Mouse (Mus musculus) left cerebral cortex, adult 8-10 months (tissue): ENCODE data around the gene Brsk2. TPM values are rescaled to one million over a fixed set of nuclear protein-coding genes. Genes with fewer than 3 reads are reported as not detected.

Experiments
- DNase-seq, 2 experiments: peaks; one replicate each; pipeline ENCODE4 v3.0.0; 2022; ENCODE audit warnings: low spot score in 2 of 2
- total RNA-seq, 4 experiments: library from RNA; stranded (reverse); gene quantifications; 2 replicates each; pipeline ENCODE4 v1.2.4; 2022

Brsk2 gene
- total RNA-seq, 4 experiments from 2014 or later = 190 to 209 (median 202) TPM

- DNase-seq = peak in 1 of 2 experiments; percentile 73
Measured at GRCm38 (mm10) chr7:141955565-141956173, 6.1 kb downstream of the Brsk2 start.

GRCm38 (mm10) chr7:141956174-141956566, 6.6 kb downstream of the Brsk2 start:
- DNase-seq = no peak

- DNase-seq = no peak
Measured at GRCm38 (mm10) chr7:141957524-141958051, 8.0 kb downstream of the Brsk2 start.

- no peak for DNase-seq
Measured at GRCm38 (mm10) chr7:141958211-141958610, 8.7 kb downstream of the Brsk2 start.

- no peak for DNase-seq
Measured at GRCm38 (mm10) chr7:141959133-141959532, 9.6 kb downstream of the Brsk2 start.

- no peak for DNase-seq
Measured at GRCm38 (mm10) chr7:141960926-141961325, 11.4 kb downstream of the Brsk2 start.

GRCm38 (mm10) chr7:141961491-141961890, 11.9 kb downstream of the Brsk2 start:
- peak in 1 of 2 experiments; percentile 70 for DNase-seq

- no peak for DNase-seq
Measured at GRCm38 (mm10) chr7:141962521-141962920, 13.0 kb downstream of the Brsk2 start.

GRCm38 (mm10) chr7:141966281-141966680, 16.7 kb downstream of the Brsk2 start:
- DNase-seq = no peak

- peak in 1 of 2 experiments; percentile 60 for DNase-seq
Measured at GRCm38 (mm10) chr7:141972831-141973619, 23.5 kb downstream of the Brsk2 start.

- DNase-seq = no peak
Measured at GRCm38 (mm10) chr7:141978003-141978402, 28.5 kb downstream of the Brsk2 start.

- no peak for DNase-seq
Measured at GRCm38 (mm10) chr7:141979247-141979646, 29.7 kb downstream of the Brsk2 start.

GRCm38 (mm10) chr7:141981237-141981636, 31.7 kb downstream of the Brsk2 start:
- no peak for DNase-seq

- DNase-seq = no peak
Measured at GRCm38 (mm10) chr7:141988314-141988806, 38.8 kb downstream of the Brsk2 start.

GRCm38 (mm10) chr7:141991183-141991582, 41.6 kb downstream of the Brsk2 start:
- DNase-seq = no peak

GRCm38 (mm10) chr7:141994121-141994520, 44.6 kb downstream of the Brsk2 start:
- no peak for DNase-seq

- no peak for DNase-seq
Measured at GRCm38 (mm10) chr7:142000661-142001060, 51.1 kb downstream of the Brsk2 start.

- DNase-seq = no peak
Measured at GRCm38 (mm10) chr7:142001597-142002340, 52.2 kb downstream of the Brsk2 start.

- no peak for DNase-seq
Measured at GRCm38 (mm10) chr7:142016562-142016961, 67.0 kb downstream of the Brsk2 start.

- no peak for DNase-seq
Measured at GRCm38 (mm10) chr7:142019699-142020098, 70.1 kb downstream of the Brsk2 start.

GRCm38 (mm10) chr7:142020827-142021226, 71.3 kb downstream of the Brsk2 start:
- DNase-seq = no peak

GRCm38 (mm10) chr7:142025196-142025595, 75.6 kb downstream of the Brsk2 start:
- DNase-seq = no peak
